Mouse (Mus musculus): ENCODE results near the gene Lin37. TPM values are rescaled to one million over a fixed set of nuclear protein-coding genes. Genes with fewer than 3 reads are reported as not detected.

The Lin37 gene
- polyA plus RNA-seq (2017; shearing (Covaris generic)) = 100 to 1,000 TPM in 2 of 3 experiments, 10 to 100 TPM in 1; 94.5 to 112 (median 109) TPM

DNA sequence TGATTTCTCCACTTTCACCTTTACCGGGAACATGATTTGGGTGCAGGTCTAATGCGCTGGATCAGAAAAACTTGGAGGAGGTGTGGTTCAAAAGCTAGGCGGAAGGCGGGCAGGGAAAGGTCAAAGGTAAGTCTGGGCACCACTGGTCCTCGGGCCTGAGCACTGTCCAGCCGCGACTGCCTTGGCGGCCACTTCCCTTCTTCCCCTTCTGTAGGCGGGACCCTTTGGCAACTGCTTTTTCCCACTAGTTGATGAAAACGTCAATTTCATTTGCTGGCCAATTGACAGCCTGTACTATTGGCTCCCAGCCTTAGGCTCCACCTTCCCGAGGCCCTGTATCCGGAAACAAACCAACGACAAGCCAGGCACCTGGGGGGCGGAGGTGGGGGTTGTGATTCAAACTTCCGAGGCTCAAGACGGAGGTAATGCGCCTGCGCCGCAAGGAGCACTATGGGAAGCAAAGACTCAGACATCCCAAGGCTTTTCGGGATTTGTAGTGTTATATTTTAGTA lies at the start of gene Lin37:
Gene Lin37 (minus strand): TSS at position 396 of the 512 bp plus-strand sequence.
- ATAC-seq = peak; percentile 71

DNA sequence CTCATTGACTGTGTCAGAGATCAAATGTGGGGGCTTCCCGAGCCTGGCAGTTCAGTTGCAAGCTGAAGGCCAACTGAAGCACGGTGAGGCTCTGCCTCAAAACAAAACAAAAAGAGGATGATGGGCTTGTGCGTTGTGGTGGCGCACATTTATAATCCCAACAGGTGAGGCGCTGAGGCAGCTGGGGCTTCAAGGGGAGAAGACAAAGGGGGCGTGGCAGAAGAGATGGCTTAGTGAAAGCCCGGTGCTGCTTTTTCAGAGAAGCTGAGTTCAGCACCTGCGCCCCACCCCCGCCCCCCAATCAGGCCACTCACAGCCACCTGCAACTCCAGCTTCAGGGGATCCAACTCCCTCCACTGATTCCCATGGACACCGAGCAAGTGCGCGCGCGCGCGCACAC lies 48.8 kb upstream of the Lin37 start:
- ATAC-seq = no peak

- ATAC-seq = peak; percentile 74
Observed at GRCm38 (mm10) chr7:30607706-30608309, 48.2 kb upstream of the Lin37 start.

DNA sequence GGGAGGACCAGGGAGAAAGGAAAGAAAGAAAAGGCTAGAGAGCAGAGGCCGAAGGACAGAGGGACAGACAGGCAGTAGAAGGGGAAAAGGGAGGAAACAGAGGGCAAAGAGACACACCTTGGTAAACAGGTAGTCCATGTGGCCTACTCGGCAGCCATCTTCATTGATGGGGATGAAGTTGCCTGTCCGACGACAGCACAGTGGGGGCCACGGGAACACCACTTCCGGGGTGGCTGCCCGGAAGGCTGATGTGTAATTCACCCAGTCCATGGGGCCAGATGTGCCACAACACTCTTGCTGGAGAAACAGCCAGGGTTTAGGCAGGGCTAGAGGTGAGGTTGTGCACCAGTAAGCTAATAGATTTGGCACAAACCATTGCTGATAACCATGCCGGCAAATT lies 45.3 kb upstream of the Lin37 start:
- no peak for ATAC-seq

DNA sequence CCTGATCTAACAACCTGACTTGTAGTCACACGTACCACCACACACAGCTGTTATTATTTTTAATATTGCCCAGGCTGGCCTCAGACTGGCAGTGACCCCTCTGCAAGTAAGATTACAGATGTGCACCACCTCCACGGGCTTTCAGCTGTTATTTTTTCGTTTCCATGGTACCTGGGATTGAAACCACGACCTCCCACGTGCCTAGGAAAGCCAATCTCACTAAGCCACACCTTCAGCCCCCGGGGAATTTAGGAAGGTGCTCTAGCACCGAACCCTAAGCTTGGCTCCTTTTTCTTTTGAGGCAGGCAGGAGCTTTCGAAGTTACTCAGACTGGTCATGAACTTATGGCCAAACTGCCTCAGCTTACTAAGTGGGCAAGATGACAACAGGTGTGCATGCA lies 44.8 kb upstream of the Lin37 start:
- no peak for ATAC-seq

DNA sequence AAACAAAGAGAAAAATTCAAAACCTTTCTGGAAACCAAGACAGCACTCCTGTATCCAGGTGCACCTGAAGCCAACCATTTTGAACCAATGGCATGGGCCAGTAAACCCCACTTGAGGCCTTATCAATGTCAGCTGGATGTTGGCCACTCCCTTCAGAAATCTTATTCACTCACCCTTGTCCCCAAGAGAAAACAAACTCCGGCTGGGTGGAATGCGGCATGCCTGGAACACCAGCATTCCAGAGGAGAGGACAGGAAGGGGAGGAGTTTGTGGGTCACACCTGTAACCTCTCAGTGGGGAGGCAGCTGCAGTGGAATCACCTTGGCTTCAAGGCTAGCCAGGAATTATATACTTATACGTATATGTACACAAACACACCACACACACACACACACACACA lies 42.9 kb upstream of the Lin37 start:
- ATAC-seq = no peak

DNA sequence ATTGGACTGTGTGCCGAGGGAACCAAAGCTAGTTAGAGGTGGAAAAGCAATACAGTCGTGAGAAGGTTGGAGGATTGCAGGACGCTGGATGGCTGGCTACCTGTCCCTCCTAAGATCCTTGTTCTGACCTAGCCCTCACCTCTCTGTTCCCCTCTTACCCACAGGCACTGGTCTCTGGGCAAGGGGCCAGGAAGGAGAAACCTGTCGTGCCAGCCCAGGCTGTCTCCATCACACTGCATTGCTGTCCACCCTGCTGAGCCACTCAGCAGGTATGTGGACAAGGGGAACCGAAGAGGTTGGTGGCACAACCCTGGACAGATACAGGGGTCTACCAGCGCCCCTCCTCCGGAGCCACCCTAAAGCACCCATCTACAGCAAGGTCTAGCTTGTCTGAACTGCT lies 41.0 kb upstream of the Lin37 start:
- no peak for ATAC-seq

- peak; percentile 85 for ATAC-seq
Observed at GRCm38 (mm10) chr7:30599933-30600353, 40.3 kb upstream of the Lin37 start.

GRCm38 (mm10) chr7:30598786-30599185 lies 39.1 kb upstream of the Lin37 start, which contains the start of gene Zbtb32:
Gene Zbtb32 (minus strand): TSS chr7:30598909.
- ATAC-seq = no peak

GRCm38 (mm10) chr7:30596811-30597210 lies 37.2 kb upstream of the Lin37 start:
- no peak for ATAC-seq

GRCm38 (mm10) chr7:30596093-30596492 lies 36.5 kb upstream of the Lin37 start:
- no peak for ATAC-seq

DNA sequence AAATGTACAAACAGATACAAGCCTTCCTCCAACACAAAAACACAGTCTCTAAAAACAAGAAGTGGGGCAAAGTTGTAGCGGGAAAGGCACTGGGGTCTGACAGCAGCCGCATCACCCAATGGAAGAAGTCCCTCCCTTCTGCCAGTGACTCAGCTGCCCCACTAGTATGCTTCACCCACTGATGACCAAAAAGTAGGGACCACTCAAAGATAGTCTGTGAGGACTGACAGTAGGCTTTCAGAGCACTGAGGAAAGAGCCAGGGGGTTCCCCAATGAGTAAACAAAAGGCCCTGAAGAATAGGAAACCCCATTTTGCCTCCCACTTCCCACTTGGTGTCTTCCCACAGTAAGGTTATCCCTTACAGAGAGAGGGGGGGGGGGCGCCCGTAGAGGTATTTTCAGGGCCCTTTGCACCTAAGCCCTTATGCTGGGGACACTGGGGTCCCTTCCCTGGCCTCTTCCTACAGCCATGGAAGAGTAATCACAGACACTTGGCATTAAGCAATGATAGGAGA lies 34.9 kb upstream of the Lin37 start:
- peak; percentile 46 for ATAC-seq

- ATAC-seq = peak; percentile 41
Observed at GRCm38 (mm10) chr7:30593579-30594509, 34.2 kb upstream of the Lin37 start.

- no peak for ATAC-seq
Observed at GRCm38 (mm10) chr7:30592772-30593423, 33.3 kb upstream of the Lin37 start.

DNA sequence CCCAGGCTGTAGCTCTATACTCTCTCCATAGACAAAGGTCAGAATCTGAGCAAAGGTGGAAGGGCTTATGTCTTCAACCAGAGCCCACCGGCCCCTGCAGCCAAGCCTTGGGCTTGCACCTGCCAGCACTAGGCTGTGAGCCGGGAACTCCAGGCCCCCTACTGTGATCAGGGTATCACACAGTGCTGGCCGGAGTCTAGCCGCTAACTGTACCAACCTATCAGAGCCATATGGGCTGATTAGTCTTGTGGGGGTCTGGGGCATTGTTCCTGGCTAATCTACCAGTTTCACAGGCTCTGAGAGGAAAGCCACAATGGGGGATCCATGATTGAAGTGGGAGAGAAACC lies 31.9 kb upstream of the Lin37 start:
- ATAC-seq = no peak

DNA sequence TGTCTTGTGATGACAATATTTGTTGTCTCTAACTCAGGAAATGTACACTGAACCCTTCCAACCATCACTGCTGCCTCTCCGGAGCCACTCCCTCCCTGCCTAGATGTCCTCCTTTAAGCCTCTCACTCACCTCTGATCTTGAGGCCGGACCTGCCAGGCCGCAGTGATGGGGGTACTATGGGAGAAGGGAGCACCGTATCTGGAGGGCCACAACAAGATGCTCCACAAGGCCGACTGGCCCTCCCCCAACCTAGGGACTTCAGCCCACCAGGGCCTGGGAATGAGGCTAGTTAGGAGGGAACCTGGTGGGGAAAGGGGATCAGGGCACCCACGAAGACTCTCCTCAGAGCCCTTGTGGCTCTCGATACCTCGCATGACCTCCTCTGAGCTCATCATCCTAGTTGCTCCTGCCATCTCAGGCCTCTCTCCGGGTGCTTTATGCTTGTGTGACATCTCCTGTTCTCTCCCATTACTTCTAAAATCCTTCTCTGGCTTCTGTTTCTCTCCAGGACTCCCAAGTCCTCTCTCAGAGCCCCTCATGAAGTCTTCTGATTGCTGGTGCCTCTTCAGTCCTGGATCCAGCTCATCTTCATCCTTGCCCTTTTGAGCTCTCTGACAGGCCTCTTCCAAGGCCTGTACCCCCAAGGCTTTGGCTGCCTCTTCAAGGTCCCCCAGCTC lies 31.4 kb upstream of the Lin37 start:
- no peak for ATAC-seq

GRCm38 (mm10) chr7:30589435-30590301 lies 30.0 kb upstream of the Lin37 start:
- peak; percentile 7 for ATAC-seq

DNA sequence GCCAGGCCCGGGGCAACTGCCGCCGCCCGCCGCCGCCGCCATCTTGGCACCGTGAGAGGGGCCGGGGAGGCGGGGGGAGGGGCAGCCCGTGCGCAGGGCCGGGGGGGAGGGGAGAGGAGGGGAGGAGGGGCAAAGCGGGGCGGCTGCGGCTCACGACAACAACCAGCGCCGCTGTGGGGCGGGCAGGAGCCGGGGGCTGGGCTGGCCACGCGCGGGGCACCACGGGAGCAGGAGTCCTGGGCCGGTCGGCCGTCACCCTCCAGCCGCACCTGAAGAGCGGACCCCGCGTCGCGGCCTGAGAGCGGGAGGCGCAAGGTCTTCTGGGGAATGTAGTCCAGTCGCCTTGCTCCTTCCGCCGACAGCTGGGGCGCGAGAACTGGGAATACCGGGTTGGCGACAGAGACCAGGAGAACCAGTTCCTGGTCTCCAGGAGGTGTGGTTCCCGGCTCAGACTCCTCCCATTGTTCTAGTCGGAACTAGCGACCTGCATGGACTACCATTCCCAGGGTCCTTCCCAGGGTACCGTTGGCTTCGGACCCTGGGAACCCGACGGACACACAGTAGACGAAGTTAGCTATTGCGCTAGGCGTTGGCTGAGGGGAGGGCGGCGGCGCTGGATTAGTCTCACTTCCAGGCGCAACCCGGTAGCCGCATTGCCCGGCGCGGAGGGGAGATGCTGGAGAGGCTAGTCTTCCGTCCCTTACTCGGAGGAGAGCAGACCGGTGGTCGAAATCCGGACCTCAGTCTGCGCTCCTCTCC lies 29.2 kb upstream of the Lin37 start, which contains the start of gene Kmt2b:
Gene Kmt2b (minus strand): TSS at position 51 of the 759 bp plus-strand sequence.
- ATAC-seq = peak; percentile 83

- ATAC-seq = peak; percentile 20
Observed at GRCm38 (mm10) chr7:30587842-30588667, 28.4 kb upstream of the Lin37 start.

Measured in inflammation-experienced regulatory T-cells, adult 6 months (primary cell).